Mouse (Mus musculus) heart, embryonic 16.5 days (tissue): ENCODE data around the gene Qrfp. TPM values are rescaled to one million over a fixed set of nuclear protein-coding genes. Genes with fewer than 3 reads are reported as not detected.
A peak's percentile ranks its signal among the peaks of the same experiment; 100 is the strongest.

ENCODE experiments used
- ATAC-seq: fragments of 200-750 bp; cut with Nextera tagmentation; replicated peaks from 2 replicates; pipeline ENCODE4 v1.8.0; 2017; ENCODE audit warnings: moderate number of reproducible peaks; ENCODE audit not compliant: insufficient read depth, low FRiP score; ENCODE audit errors: extremely low read depth
- H3K27ac ChIP-seq: fragments of 300-500 bp; sonication (generic); 2 replicates; pipeline ENCODE4 v1.5.1; 2014; ENCODE audit warnings: mild to moderate bottlenecking, low read length, control low read depth, moderate library complexity
- H3K27me3 ChIP-seq: fragments of 300-500 bp; sonication (generic); 2 replicates; pipeline ENCODE4 v1.6.1; 2014; ENCODE audit warnings: low read length, mixed read lengths; ENCODE audit not compliant: control insufficient read depth, insufficient read depth
- H3K36me3 ChIP-seq: fragments of 300-500 bp; sonication (generic); 2 replicates; pipeline ENCODE4 v1.6.1; 2014; ENCODE audit not compliant: control insufficient read depth, insufficient read depth
- H3K4me1 ChIP-seq: fragments of 300-500 bp; sonication (generic); 2 replicates; pipeline ENCODE4 v1.6.1; 2014; ENCODE audit warnings: low read length, mixed read lengths; ENCODE audit not compliant: control insufficient read depth, insufficient read depth
- H3K4me2 ChIP-seq: fragments of 300-500 bp; sonication (generic); 2 replicates; pipeline ENCODE4 v1.6.1; 2014; ENCODE audit warnings: low read depth, mild to moderate bottlenecking, control low read depth, low read length
- H3K4me3 ChIP-seq: fragments of 300-500 bp; sonication (generic); 2 replicates; pipeline ENCODE4 v1.5.1; 2014; ENCODE audit warnings: mild to moderate bottlenecking, control low read depth, low read length
- H3K9ac ChIP-seq: fragments of 300-500 bp; sonication (generic); 2 replicates; pipeline ENCODE4 v1.6.1; 2014; ENCODE audit warnings: low read length, control low read depth
- H3K9me3 ChIP-seq: fragments of 300-500 bp; sonication (generic); replicated peaks from 2 replicates; pipeline ENCODE4 v1.6.1; 2016; ENCODE audit warnings: low read length; ENCODE audit not compliant: control insufficient read depth
- WGBS: fragments of 180-500 bp; shearing (Covaris S2); extraction: QIAGEN DNeasy Blood & Tissue Kit; methylation state at CpG from one replicate; pipeline ENCODE4 v1.1.7; 2014; 5-methylcytosine and 5-hydroxymethylcytosine counted together
- polyA plus RNA-seq: library from polyadenylated mRNA; unstranded; fragments of >200 nt; fragmentation: Nextera tagmentation; extraction: Ambion mirVana; gene quantifications from 2 replicates; pipeline ENCODE4 v1.2.1, GENCODE M21; 2015

Gene Qrfp
- 0.14 and 0.22 TPM in 2 replicates for polyA plus RNA-seq

GRCm38 (mm10) chr2:31810444-31810843 is at the start of gene Qrfp:
TSS of gene Qrfp (minus strand) at chr2:31810580.
- Histone ChIP-seq H3K36me3 (no peaks in the 10 kb centered on the region), H3K9me3 (no peaks in the 10 kb centered on the region), H3K27ac (no peak within 1 kb of the TSS), H3K4me2 (no peak within 1 kb of the TSS), H3K27me3 (no peaks in the 10 kb centered on the region; the same call in none of the 2 replicates), H3K4me3 (no peak within 1 kb of the TSS), H3K4me1 (no peaks in the 10 kb centered on the region), H3K9ac (no peak within 1 kb of the TSS)
- ATAC-seq: no peak
- 51% methylated on average over 12 of the region's 12 CpGs for WGBS

- WGBS: 26% methylated on average over 12 of the region's 12 CpGs
- no peaks in the 10 kb centered on the region; the same call in none of the 2 replicates for H3K4me1 ChIP-seq
- no peak overlapping the region for H3K4me3 ChIP-seq
- H3K4me2 ChIP-seq: no peak overlapping the region
- H3K27ac ChIP-seq: no peak overlapping the region
- no peak for ATAC-seq
- no peak overlapping the region for H3K9ac ChIP-seq
- H3K9me3 ChIP-seq: no peaks in the 10 kb centered on the region
- H3K27me3 ChIP-seq: peaks cover 7% of the 10 kb centered on the region; the same call in 1 of the 2 replicates
- H3K36me3 ChIP-seq: no peaks in the 10 kb centered on the region
These were observed 48.1 kb upstream of the Qrfp start for GRCm38 (mm10) chr2:31858500-31858899.

- H3K27me3 ChIP-seq: peaks cover 7% of the 10 kb centered on the region; the same call in 1 of the 2 replicates
- H3K4me2 ChIP-seq: no peak overlapping the region
- no peak overlapping the region for H3K4me3 ChIP-seq
- H3K36me3 ChIP-seq: no peaks in the 10 kb centered on the region
- WGBS: 53% methylated on average over 6 of the region's 6 CpGs
- ATAC-seq: no peak
- H3K9ac ChIP-seq: no peak overlapping the region
- no peak overlapping the region for H3K27ac ChIP-seq
- H3K9me3 ChIP-seq: no peaks in the 10 kb centered on the region
- no peaks in the 10 kb centered on the region; the same call in none of the 2 replicates for H3K4me1 ChIP-seq
These were observed 46.8 kb upstream of the Qrfp start for GRCm38 (mm10) chr2:31857180-31857579.

GRCm38 (mm10) chr2:31855991-31856390 is 45.6 kb upstream of the Qrfp start:
- Histone ChIP-seq H3K36me3 (no peaks in the 10 kb centered on the region), H3K9me3 (no peaks in the 10 kb centered on the region), H3K9ac (no peak overlapping the region), H3K4me1 (no peaks in the 10 kb centered on the region; the same call in none of the 2 replicates), H3K4me2 (no peak overlapping the region), H3K4me3 (no peak overlapping the region), H3K27ac (no peak overlapping the region), H3K27me3 (peaks cover 9% of the 10 kb centered on the region; the same call in 1 of the 2 replicates)
- ATAC-seq: no peak
- 69% methylated on average over 8 of the region's 8 CpGs for WGBS

- WGBS: 57% methylated on average over 12 of the region's 12 CpGs
- peaks cover 26% of the 10 kb centered on the region for H3K27me3 ChIP-seq
- no peak overlapping the region for H3K9ac ChIP-seq
- no peaks in the 10 kb centered on the region for H3K9me3 ChIP-seq
- H3K4me3 ChIP-seq: no peak overlapping the region
- H3K27ac ChIP-seq: no peak overlapping the region
- ATAC-seq: no peak
- H3K4me1 ChIP-seq: peaks cover 12% of the 10 kb centered on the region
- no peaks in the 10 kb centered on the region for H3K36me3 ChIP-seq
- no peak overlapping the region for H3K4me2 ChIP-seq
These were observed 39.8 kb upstream of the Qrfp start for GRCm38 (mm10) chr2:31850141-31850540.

GRCm38 (mm10) chr2:31847908-31848307 is 37.5 kb upstream of the Qrfp start:
- H3K4me1 ChIP-seq: peaks cover 12% of the 10 kb centered on the region
- no peak overlapping the region for H3K4me2 ChIP-seq
- no peaks in the 10 kb centered on the region for H3K36me3 ChIP-seq
- ATAC-seq: no peak
- H3K27me3 ChIP-seq: peaks cover 43% of the 10 kb centered on the region
- H3K27ac ChIP-seq: no peak overlapping the region
- WGBS: 14% methylated on average over 6 of the region's 6 CpGs
- no peak overlapping the region for H3K4me3 ChIP-seq
- no peaks in the 10 kb centered on the region for H3K9me3 ChIP-seq
- no peak overlapping the region for H3K9ac ChIP-seq

GRCm38 (mm10) chr2:31846692-31847660 is 36.6 kb upstream of the Qrfp start:
- Histone ChIP-seq H3K4me1 (peaks cover 12% of the 10 kb centered on the region), H3K4me3 (peak overlapping the region; percentile 66), H3K27ac (no peak overlapping the region), H3K4me2 (peak overlapping the region; percentile 99), H3K9me3 (no peaks in the 10 kb centered on the region), H3K9ac (no peak overlapping the region), H3K36me3 (no peaks in the 10 kb centered on the region), H3K27me3 (peaks cover 44% of the 10 kb centered on the region)
- no peak for ATAC-seq
- WGBS: 4% methylated on average over 35 of the region's 35 CpGs

GRCm38 (mm10) chr2:31845896-31846691 is 35.7 kb upstream of the Qrfp start, which contains the start of gene Fibcd1:
TSS of gene Fibcd1 (minus strand) at chr2:31846005.
- peaks cover 44% of the 10 kb centered on the region for H3K27me3 ChIP-seq
- H3K36me3 ChIP-seq: no peaks in the 10 kb centered on the region
- peak within 1 kb of the TSS; percentile 99 for H3K4me2 ChIP-seq
- under 1% methylated on average over 88 of the region's 88 CpGs for WGBS
- no peak for ATAC-seq
- H3K4me3 ChIP-seq: peak within 1 kb of the TSS; percentile 66
- no peak within 1 kb of the TSS for H3K27ac ChIP-seq
- peaks cover 12% of the 10 kb centered on the region for H3K4me1 ChIP-seq
- H3K9ac ChIP-seq: peak within 1 kb of the TSS; percentile 64
- H3K9me3 ChIP-seq: no peaks in the 10 kb centered on the region
